Mouse (Mus musculus) left cerebral cortex, adult 2 months (tissue): ENCODE data around the gene Scamp4. TPM values are rescaled to one million over a fixed set of nuclear protein-coding genes. Genes with fewer than 3 reads are reported as not detected.

Experiments
- DNase-seq, 2 experiments: peaks; one replicate each; pipeline ENCODE4 v3.0.0; 2021 to 2022; ENCODE audit warnings: low spot score in 2 of 2, mixed read lengths in 1 of 2; ENCODE audit errors: extremely low spot score in 1 of 2
- H3K27ac ChIP-seq: fragments of 200-600 bp; 2 replicates; pipeline ENCODE4 v1.8.1; 2022
- H3K4me3 ChIP-seq: fragments of 200-600 bp; 2 replicates; pipeline ENCODE4 v1.8.1; 2022
- CTCF ChIP-seq: fragments of 200-600 bp; IDR thresholded peaks from 2 replicates; pipeline ENCODE4 v1.8.1; 2022; ENCODE audit warnings: antibody characterized with exemption, mild to moderate bottlenecking, moderate library complexity
- intact Hi-C: fragments of 180-260 bp; cut with DNase I; formaldehyde crosslinking; loops from one replicate; pipeline ENCODE4 v1.15.1; 2025
- total RNA-seq, 2 experiments: library from RNA; stranded (reverse); gene quantifications; 2 replicates each; pipeline ENCODE4 v1.2.3; 2021

Gene Scamp4
- total RNA-seq, 2 experiments from 2014 or later: 41.5 to 44.8 TPM

- intact Hi-C loops: no loop called here
- Histone ChIP-seq H3K4me3 (peak overlapping the region; percentile 17; the same call in 1 of the 2 replicates), H3K27ac (peak overlapping the region; percentile 76)
- no peak for DNase-seq
- no peak for TF ChIP-seq CTCF
Observed at GRCm38 (mm10) chr10:80570871-80571836, 31.5 kb upstream of the Scamp4 start.

- TF ChIP-seq CTCF: no peak
- DNase-seq: peak in 1 of 2 experiments; percentile 12
- Histone ChIP-seq H3K27ac (peak overlapping the region; percentile 76), H3K4me3 (no peak overlapping the region)
- intact Hi-C loops: no loop called here
Observed at GRCm38 (mm10) chr10:80572477-80572876, 30.2 kb upstream of the Scamp4 start.

DNA sequence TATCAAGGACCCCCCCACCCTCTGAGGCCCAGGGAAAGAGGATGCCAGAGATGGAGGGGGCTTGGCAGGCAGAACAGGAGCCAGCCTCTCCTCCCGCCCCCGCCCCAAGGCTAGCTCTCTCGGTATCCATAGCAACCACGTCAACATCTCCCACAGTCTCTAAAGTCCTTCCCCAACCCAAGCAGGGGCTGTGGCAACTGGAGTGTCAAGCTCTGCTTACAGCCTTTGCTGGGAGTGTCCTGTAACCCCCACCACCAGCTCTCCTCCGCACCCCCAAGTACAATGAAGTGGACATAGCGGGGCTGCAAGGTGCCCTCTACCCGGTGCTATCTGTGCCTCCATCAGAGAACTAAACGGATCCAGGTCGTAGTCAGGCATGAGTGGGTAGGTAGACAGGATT, 28.7 kb upstream of the Scamp4 start:
- Histone ChIP-seq H3K4me3 (peak overlapping the region; percentile 36), H3K27ac (peak overlapping the region; percentile 96)
- DNase-seq: peak in 1 of 2 experiments; percentile 51
- no peak for TF ChIP-seq CTCF
- intact Hi-C loops: no loop called here

DNA sequence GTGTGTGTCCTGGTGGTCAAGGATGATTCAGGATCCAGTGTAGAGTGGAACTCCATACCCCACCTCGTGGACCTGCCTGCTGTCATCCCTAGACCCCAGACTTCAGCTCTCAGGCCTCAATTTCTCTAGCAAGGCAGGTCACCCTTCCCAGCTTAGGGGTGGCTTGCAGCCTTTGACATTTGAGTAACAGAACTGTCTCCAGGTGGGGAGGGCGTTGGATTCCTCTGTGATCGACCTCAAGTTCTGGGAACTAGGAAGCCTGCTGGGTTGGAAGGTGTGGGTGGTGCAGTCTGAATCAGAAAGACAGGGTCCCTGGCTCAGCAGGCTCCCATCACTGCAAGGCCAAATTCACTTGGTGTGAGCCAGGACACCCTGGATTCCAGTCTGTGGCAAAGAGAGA, 27.8 kb upstream of the Scamp4 start:
- TF ChIP-seq CTCF: no peak
- intact Hi-C loops: loop anchor here (5.0 kb wide), 1 partner anchor 102 kb away; the partner anchor contains the start of gene Mknk2
- peak in 1 of 2 experiments; percentile 23 for DNase-seq
- Histone ChIP-seq H3K4me3 (peak overlapping the region; percentile 83), H3K27ac (peak overlapping the region; percentile 96)

GRCm38 (mm10) chr10:80575925-80576324, 26.7 kb upstream of the Scamp4 start:
- intact Hi-C loops: loop anchor here (2.0 to 5.0 kb wide), 2 partner anchors 47 to 101 kb away; partner anchors contain the start of genes Csnk1g2 and Mknk2
- H3K27ac ChIP-seq: peak overlapping the region; percentile 96
- H3K4me3 ChIP-seq: peak overlapping the region; percentile 83
- no peak for DNase-seq
- TF ChIP-seq CTCF: no peak

DNA sequence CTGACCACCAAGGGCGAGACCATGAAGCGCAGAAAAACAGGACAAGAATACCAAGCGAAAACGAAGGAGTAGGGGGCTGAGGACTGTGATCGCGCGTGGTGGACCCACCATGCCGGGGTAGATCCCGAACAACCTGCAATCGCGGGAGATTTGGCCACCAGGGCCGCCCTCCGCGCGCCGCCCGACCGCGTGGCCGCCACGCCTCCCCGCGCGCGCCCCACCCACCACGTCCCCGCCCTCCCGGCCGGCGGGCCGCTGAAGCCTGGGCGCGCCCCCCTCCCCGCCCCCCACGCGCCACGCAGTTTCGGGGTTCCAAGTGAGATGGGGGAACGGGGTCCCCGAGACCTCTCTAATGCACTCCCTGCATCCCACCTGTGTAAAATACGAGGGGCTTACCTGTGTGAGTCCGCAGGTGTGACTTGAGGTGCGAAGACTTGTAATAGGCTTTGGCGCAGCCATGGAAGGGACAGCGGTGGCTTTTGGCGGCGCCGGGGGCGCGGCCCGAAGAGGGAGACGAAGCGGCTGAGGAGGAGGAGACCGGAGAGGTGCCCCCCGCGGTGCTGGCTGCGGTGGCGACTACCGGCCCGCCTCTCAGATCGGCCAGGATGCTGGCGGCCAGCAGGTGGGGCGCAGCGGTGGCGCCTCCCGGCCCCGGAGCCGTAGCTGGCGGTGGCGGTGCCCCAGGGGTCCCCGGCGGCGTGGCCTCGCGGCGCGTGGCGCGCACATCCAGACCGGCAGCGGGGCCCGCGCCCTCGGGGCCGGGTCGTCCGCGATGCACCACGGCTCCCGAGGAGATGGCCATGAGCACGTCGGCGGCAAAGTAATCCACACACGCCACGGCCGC, 26.1 kb upstream of the Scamp4 start:
- intact Hi-C loops: loop anchor here (1.0 to 5.0 kb wide), 3 partner anchors 10 to 101 kb away; partner anchors contain the start of genes Csnk1g2 and Mknk2
- peak overlapping the region; percentile 96 for H3K27ac ChIP-seq
- no peak; the same call in none of the 2 replicates for TF ChIP-seq CTCF
- no peak for DNase-seq
- H3K4me3 ChIP-seq: peak overlapping the region; percentile 83

GRCm38 (mm10) chr10:80577195-80578130, 25.2 kb upstream of the Scamp4 start, which contains the start of gene Klf16:
Gene Klf16, minus strand, starts transcription at chr10:80577321.
- peak; percentile 95 to 96 for DNase-seq
- TF ChIP-seq CTCF: no peak
- intact Hi-C loops: loop anchor here (1.0 to 5.0 kb wide), 3 partner anchors 11 to 100 kb away; partner anchors contain the start of genes Csnk1g2 and Mknk2
- H3K27ac ChIP-seq: peak within 1 kb of the TSS; percentile 96
- peak within 1 kb of the TSS; percentile 83 for H3K4me3 ChIP-seq

DNA sequence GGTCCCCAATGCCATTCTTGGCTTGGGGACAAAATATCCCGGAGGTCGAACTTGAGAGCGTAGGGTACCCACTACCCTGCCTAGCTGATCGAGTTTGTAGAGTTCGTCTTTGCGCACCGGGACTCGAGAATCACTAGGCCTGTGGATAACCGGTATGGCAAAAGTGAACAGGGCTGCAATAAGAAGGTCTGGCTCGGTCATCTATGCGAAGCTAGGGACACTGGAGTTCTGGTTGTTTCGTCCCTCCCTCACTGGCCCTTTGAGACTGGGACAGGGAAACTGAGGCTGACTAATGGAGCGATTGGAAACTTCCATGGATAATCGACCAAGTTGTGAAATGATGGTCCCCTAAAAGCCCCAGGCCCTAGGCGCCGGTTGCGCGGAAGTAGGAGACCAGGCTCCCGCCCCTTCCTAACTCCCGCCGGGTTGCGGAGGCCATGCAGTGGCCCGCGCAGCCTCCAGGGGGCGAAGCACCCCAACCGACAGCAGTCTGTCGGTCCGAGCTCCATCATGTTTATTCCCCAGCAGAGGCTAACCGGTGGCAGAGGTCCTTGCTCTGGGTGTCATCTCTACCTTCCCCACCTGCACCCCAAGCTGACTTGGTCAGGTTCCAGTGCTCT, 24.4 kb upstream of the Scamp4 start:
- peak overlapping the region; percentile 90 for H3K27ac ChIP-seq
- peak; percentile 75 for TF ChIP-seq CTCF
- peak overlapping the region; percentile 83 for H3K4me3 ChIP-seq
- intact Hi-C loops: loop anchor here (5.0 kb wide), 1 partner anchor 99 kb away; the partner anchor contains the start of gene Mknk2
- DNase-seq: peak in 1 of 2 experiments; percentile 68

GRCm38 (mm10) chr10:80578911-80579310, 23.8 kb upstream of the Scamp4 start:
- intact Hi-C loops: loop anchor here (5.0 kb wide), 1 partner anchor 98 kb away; the partner anchor contains the start of gene Mknk2
- TF ChIP-seq CTCF: peak; percentile 52
- no peak for DNase-seq

DNA sequence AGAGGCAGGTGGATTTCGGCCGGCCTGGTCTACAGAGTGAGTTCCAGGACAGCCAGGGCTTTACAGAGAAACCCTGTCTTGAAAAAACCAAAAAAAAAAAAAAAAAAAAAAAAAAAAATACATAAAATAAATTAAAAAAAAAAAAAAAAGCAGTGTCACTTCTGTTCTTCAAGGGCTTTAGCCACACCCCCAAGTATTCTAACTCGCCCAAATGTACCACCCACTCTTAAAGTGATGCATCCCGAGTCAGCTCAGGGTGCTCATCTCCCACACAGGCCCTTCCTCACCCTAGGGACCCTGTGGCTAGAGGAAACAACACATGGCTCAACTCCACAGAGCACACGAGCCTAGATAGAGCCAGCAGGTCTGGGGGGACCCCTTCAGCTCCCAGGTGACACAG, 19.6 kb upstream of the Scamp4 start:
- DNase-seq: no peak
- intact Hi-C loops: no loop called here
- no peak for TF ChIP-seq CTCF
- no peak overlapping the region for H3K4me3 ChIP-seq
- peak overlapping the region; percentile 32; the same call in 1 of the 2 replicates for H3K27ac ChIP-seq

More at GRCm38 (mm10) chr10:80578911-80579310, 23.8 kb upstream of the Scamp4 start:
- Histone ChIP-seq H3K27ac (peak overlapping the region; percentile 90; the same call in 1 of the 2 replicates), H3K4me3 (no peak overlapping the region)
